Mouse (Mus musculus) kidney, adult 2 months (tissue): Measurements from ENCODE around the gene Prr5l.
"Not testable (repeated sequence)": the region's sequence is repeated elsewhere in the genome, so short reads cannot be mapped to it uniquely, and the experiment has no call there.

Source experiments
- CTCF ChIP-seq: fragments of 200-500 bp; conservative IDR thresholded peaks from 2 replicates; pipeline ENCODE4 v1.5.1; 2011; ENCODE audit warnings: low read depth, mild to moderate bottlenecking, control low read depth, low read length, moderate library complexity, mixed read lengths; ENCODE audit not compliant: insufficient read depth, insufficient read length
- POLR2A ChIP-seq: fragments of 200-500 bp; IDR thresholded peaks from one replicate; pipeline ENCODE4 v1.6.1; 2011; ENCODE audit warnings: low read depth, low read length, control low read depth

- not testable (repeated sequence) for TF ChIP-seq POLR2A, CTCF
Measured at GRCm38 (mm10) chr2:101745656-101746055, 137.2 kb downstream of the Prr5l start.
